Mouse (Mus musculus) heart, adult 2 months (tissue): ENCODE measurements around the gene Chp2.

Experiments used
- CTCF ChIP-seq: fragments of 200-600 bp; IDR thresholded peaks from 2 replicates; pipeline ENCODE4 v1.8.1; 2022; ENCODE audit warnings: antibody characterized with exemption, mild to moderate bottlenecking, moderate library complexity
- EP300 ChIP-seq: fragments of 200-500 bp; IDR thresholded peaks from 2 replicates; pipeline ENCODE4 v1.6.1; 2011; ENCODE audit warnings: low read depth, low read length, control low read depth; ENCODE audit not compliant: insufficient read depth
- POLR2A ChIP-seq: fragments of 200-500 bp; IDR thresholded peaks from 2 replicates; pipeline ENCODE4 v1.6.1; 2011; ENCODE audit warnings: mild to moderate bottlenecking, low read depth, low read length, control low read depth; ENCODE audit not compliant: insufficient read depth

DNA sequence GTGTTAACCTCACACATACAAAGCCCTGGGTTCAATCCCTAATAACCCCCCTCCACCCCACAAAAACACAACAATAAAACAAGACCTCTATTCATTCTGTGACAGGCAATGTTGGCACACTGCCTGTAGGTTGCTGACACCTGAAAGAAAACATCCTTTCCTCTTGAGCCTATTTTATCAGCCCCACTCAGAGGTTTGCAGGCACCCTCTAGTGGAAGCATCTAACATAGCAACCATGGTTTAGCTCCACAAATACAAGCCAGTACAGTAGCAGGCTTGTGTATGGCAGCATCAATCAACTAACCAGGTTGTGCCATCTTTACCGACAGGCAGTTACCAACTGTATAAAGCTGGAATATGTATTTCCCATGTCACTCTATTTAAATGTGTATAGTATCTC, 23.0 kb downstream of the Chp2 start:
- TF ChIP-seq CTCF: peak; percentile 87
- no peak for TF ChIP-seq EP300
- TF ChIP-seq POLR2A: no peak
